Mouse (Mus musculus) splenic B cell, adult 2 months (primary cell): Measurements from ENCODE around the gene Fndc7.

Experiments used
- DNase-seq: peaks from one replicate; pipeline ENCODE4 v3.0.0-alpha.2; 2011; ENCODE audit warnings: low read depth, low spot score
- H3K27me3 ChIP-seq: 2 replicates; pipeline ENCODE4 v1.6.1; 2012; ENCODE audit warnings: mild to moderate bottlenecking, low read length, moderate library complexity, mixed read lengths; ENCODE audit not compliant: control insufficient read depth, poor library complexity, insufficient read depth, severe bottlenecking
- H3K36me3 ChIP-seq: 2 replicates; pipeline ENCODE4 v1.6.1; 2012; ENCODE audit warnings: mild to moderate bottlenecking, low read length, moderate library complexity, mixed read lengths; ENCODE audit not compliant: control insufficient read depth, poor library complexity, insufficient read depth, severe bottlenecking

Fndc7 gene

GRCm38 (mm10) chr3:108889908-108890307 lies at the start of gene Fndc7:
Gene Fndc7, minus strand, starts transcription at chr3:108890008.
- DNase-seq, result no peak
- Histone ChIP-seq H3K27me3 (no peaks in the 10 kb centered on the region), H3K36me3 (no peaks in the 10 kb centered on the region)

GRCm38 (mm10) chr3:108939573-108939972 lies 49.8 kb upstream of the Fndc7 start, which contains the start of gene Henmt1:
Gene Henmt1, plus strand, starts transcription at chr3:108939873.
- no peak for DNase-seq
- H3K36me3 ChIP-seq, result no peaks in the 10 kb centered on the region
- no peaks in the 10 kb centered on the region for H3K27me3 ChIP-seq

GRCm38 (mm10) chr3:108938691-108939090 lies 48.9 kb upstream of the Fndc7 start:
- Histone ChIP-seq H3K36me3 (no peaks in the 10 kb centered on the region), H3K27me3 (no peaks in the 10 kb centered on the region)
- DNase-seq, result no peak

GRCm38 (mm10) chr3:108933557-108933956 lies 43.7 kb upstream of the Fndc7 start:
- Histone ChIP-seq H3K27me3 (no peaks in the 10 kb centered on the region), H3K36me3 (no peaks in the 10 kb centered on the region)
- DNase-seq, result no peak

- Histone ChIP-seq H3K27me3 (no peaks in the 10 kb centered on the region), H3K36me3 (no peaks in the 10 kb centered on the region)
- DNase-seq, result no peak
Measured at GRCm38 (mm10) chr3:108926308-108926707, 36.5 kb upstream of the Fndc7 start.

GRCm38 (mm10) chr3:108925677-108926076 lies 35.9 kb upstream of the Fndc7 start:
- no peaks in the 10 kb centered on the region for H3K27me3 ChIP-seq
- H3K36me3 ChIP-seq, result no peaks in the 10 kb centered on the region
- DNase-seq, result no peak

- Histone ChIP-seq H3K36me3 (no peaks in the 10 kb centered on the region), H3K27me3 (no peaks in the 10 kb centered on the region)
- DNase-seq, result no peak
Measured at GRCm38 (mm10) chr3:108921822-108922221, 32.0 kb upstream of the Fndc7 start.

GRCm38 (mm10) chr3:108920442-108921070 lies 30.7 kb upstream of the Fndc7 start:
- DNase-seq, result no peak
- Histone ChIP-seq H3K36me3 (no peaks in the 10 kb centered on the region), H3K27me3 (no peaks in the 10 kb centered on the region)

GRCm38 (mm10) chr3:108918852-108919251 lies 29.0 kb upstream of the Fndc7 start:
- Histone ChIP-seq H3K27me3 (no peaks in the 10 kb centered on the region), H3K36me3 (no peaks in the 10 kb centered on the region)
- no peak for DNase-seq

- DNase-seq, result no peak
- no peaks in the 10 kb centered on the region for H3K27me3 ChIP-seq
- H3K36me3 ChIP-seq, result no peaks in the 10 kb centered on the region
Measured at GRCm38 (mm10) chr3:108917986-108918385, 28.2 kb upstream of the Fndc7 start.

GRCm38 (mm10) chr3:108916857-108917256 lies 27.0 kb upstream of the Fndc7 start:
- DNase-seq, result no peak
- Histone ChIP-seq H3K27me3 (no peaks in the 10 kb centered on the region), H3K36me3 (no peaks in the 10 kb centered on the region)

GRCm38 (mm10) chr3:108915999-108916398 lies 26.2 kb upstream of the Fndc7 start:
- DNase-seq, result no peak
- H3K36me3 ChIP-seq, result no peaks in the 10 kb centered on the region
- H3K27me3 ChIP-seq, result no peaks in the 10 kb centered on the region

GRCm38 (mm10) chr3:108911548-108912413 lies 22.0 kb upstream of the Fndc7 start, which contains the start of gene Prpf38b:
Gene Prpf38b, minus strand, starts transcription at chr3:108911727.
- Histone ChIP-seq H3K27me3 (no peaks in the 10 kb centered on the region), H3K36me3 (peaks cover 8% of the 10 kb centered on the region)
- peak; percentile 97 for DNase-seq

- no peaks in the 10 kb centered on the region for H3K27me3 ChIP-seq
Measured at GRCm38 (mm10) chr3:108911081-108911547, 21.3 kb upstream of the Fndc7 start.

More at GRCm38 (mm10) chr3:108911081-108911547, 21.3 kb upstream of the Fndc7 start:
- H3K36me3 ChIP-seq, result peaks cover 10% of the 10 kb centered on the region
- DNase-seq, result peak; percentile 93
